15 mouse cellular contexts compared by ENCODE assay signal in the genomic region with DNA sequence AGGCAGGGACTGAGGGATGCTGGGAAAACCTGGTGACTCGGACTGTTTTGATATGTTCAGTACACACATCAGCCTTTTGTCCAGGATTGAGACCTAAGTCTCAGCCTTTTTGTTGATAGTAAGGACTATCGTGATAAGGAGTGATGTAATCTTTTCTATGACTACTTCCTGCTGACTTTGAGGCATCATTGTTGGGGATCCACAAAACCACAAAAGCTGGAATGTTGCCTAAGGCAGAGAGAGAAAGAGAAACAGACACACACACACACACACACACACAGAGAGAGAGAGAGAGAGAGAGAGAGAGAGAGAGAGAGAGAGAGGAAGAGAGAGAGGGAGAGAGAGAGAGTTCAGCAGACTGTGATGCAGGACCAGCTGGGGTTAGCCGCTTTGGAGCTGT. TPM values are rescaled to one million over a fixed set of nuclear protein-coding genes. Genes with fewer than 3 reads are reported as not detected.
"Had no signal": no experiment of that assay in that cellular context is flagged by ENCODE, and none has a peak within 500 bp of the region (broad histone marks: within the 10 kb centered on the region; RNA-seq: fewer than 3 reads in every experiment).

No protein-coding gene starts in this region.

- H3K9me3 ChIP-seq: limb, embryonic 13.5 days; liver, embryonic 15.5 days; midbrain, embryonic 13.5 days; neural tube, embryonic 12.5 days had no signal

- ATAC-seq: midbrain, embryonic 13.5 days had no signal

- DNase-seq: kidney, adult 2 months; kidney, postnatal 4 days; left cerebral cortex, postnatal 4 days; lung, embryonic 14.5 days; lung, postnatal 14 days; retina, postnatal 1 day; right cerebral cortex, postnatal 4 days; spleen, adult 18-20 months; thymus, postnatal 4 days had no signal

- H3K27me3 ChIP-seq: limb, embryonic 13.5 days; midbrain, embryonic 13.5 days; neural tube, embryonic 12.5 days had no signal

- H3K4me1 ChIP-seq: limb, embryonic 13.5 days; liver, embryonic 15.5 days; midbrain, embryonic 13.5 days; neural tube, embryonic 12.5 days had no signal

- H3K36me3 ChIP-seq: limb, embryonic 13.5 days; liver, embryonic 15.5 days; midbrain, embryonic 13.5 days; neural tube, embryonic 12.5 days had no signal

- H3K27ac ChIP-seq: kidney, postnatal 0 days; layer of hippocampus, adult 2 months; limb, embryonic 13.5 days; liver, embryonic 15.5 days; midbrain, embryonic 13.5 days; neural tube, embryonic 12.5 days had no signal

- H3K9ac ChIP-seq: limb, embryonic 13.5 days; liver, embryonic 15.5 days; lung, embryonic 14.5 days; midbrain, embryonic 13.5 days; neural tube, embryonic 12.5 days had no signal

- H3K4me2 ChIP-seq: limb, embryonic 13.5 days; liver, embryonic 15.5 days; lung, embryonic 14.5 days; midbrain, embryonic 13.5 days; neural tube, embryonic 12.5 days had no signal

- H3K4me3 ChIP-seq: layer of hippocampus, adult 2 months; limb, embryonic 13.5 days; liver, embryonic 15.5 days; midbrain, embryonic 13.5 days; neural tube, embryonic 12.5 days had no signal

RNA-seq across cellular contexts. Expression of a gene that starts 3.8 kb away (rescaled TPM):
- polyA plus RNA-seq: limb, embryonic 13.5 days; lung, embryonic 14.5 days; midbrain, embryonic 13.5 days; neural tube, embryonic 12.5 days had no signal

RNA-seq across cellular contexts. Expression of a gene that starts 44.4 kb away (rescaled TPM):
- polyA plus RNA-seq: lung, embryonic 14.5 days had no signal
